Mouse (Mus musculus) neural tube, embryonic 10.5 days (tissue): Measurements from ENCODE around the gene Gatad2a.
"Not testable (repeated sequence)": the region's sequence is repeated elsewhere in the genome, so short reads cannot be mapped to it uniquely, and the experiment has no call there.

ENCODE experiments used
- DNase-seq: peaks from one replicate; pipeline ENCODE4 v3.0.0-alpha.2; 2017; ENCODE audit warnings: low spot score; ENCODE audit errors: extremely low spot score

The Gatad2a gene

GRCm38 (mm10) chr8:69995776-69996588, at the start of gene Gatad2a:
Gatad2a (minus strand) TSS chr8:69996384.
- peak; percentile 99 for DNase-seq

GRCm38 (mm10) chr8:70043996-70044395, 47.8 kb upstream of the Gatad2a start:
- no peak for DNase-seq

GRCm38 (mm10) chr8:70042583-70043455, 46.6 kb upstream of the Gatad2a start, which contains the start of the genes Mau2 and Sugp1:
Mau2 (minus strand) TSS chr8:70042734.
Sugp1 (plus strand) TSS chr8:70042813.
- DNase-seq = peak; percentile 96

- DNase-seq = no peak
Observed at GRCm38 (mm10) chr8:70041885-70042546, 45.8 kb upstream of the Gatad2a start.

GRCm38 (mm10) chr8:70037994-70038393, 41.8 kb upstream of the Gatad2a start:
- no peak for DNase-seq

- no peak for DNase-seq
Observed at GRCm38 (mm10) chr8:70030255-70030654, 34.1 kb upstream of the Gatad2a start.

- no peak for DNase-seq
Observed at GRCm38 (mm10) chr8:70026151-70026550, 30.0 kb upstream of the Gatad2a start.

- no peak for DNase-seq
Observed at GRCm38 (mm10) chr8:70023596-70023995, 27.4 kb upstream of the Gatad2a start.

- no peak for DNase-seq
Observed at GRCm38 (mm10) chr8:70015017-70015416, 18.8 kb upstream of the Gatad2a start.

GRCm38 (mm10) chr8:70012763-70013162, 16.6 kb upstream of the Gatad2a start:
- no peak for DNase-seq

- DNase-seq = no peak
Observed at GRCm38 (mm10) chr8:70012350-70012749, 16.2 kb upstream of the Gatad2a start.

- DNase-seq = not testable (repeated sequence)
Observed at GRCm38 (mm10) chr8:70010796-70011195, 14.6 kb upstream of the Gatad2a start.

- no peak for DNase-seq
Observed at GRCm38 (mm10) chr8:70005178-70005577, 9.0 kb upstream of the Gatad2a start.

- DNase-seq = no peak
Observed at GRCm38 (mm10) chr8:70004345-70004744, 8.2 kb upstream of the Gatad2a start.

- DNase-seq = no peak
Observed at GRCm38 (mm10) chr8:70003204-70003657, 7.0 kb upstream of the Gatad2a start.

GRCm38 (mm10) chr8:70001892-70002191, 5.7 kb upstream of the Gatad2a start:
- DNase-seq = not testable (repeated sequence)

GRCm38 (mm10) chr8:70001176-70001891, 5.2 kb upstream of the Gatad2a start:
- DNase-seq = peak; percentile 33

GRCm38 (mm10) chr8:70000226-70000625, 4.0 kb upstream of the Gatad2a start:
- DNase-seq = no peak

GRCm38 (mm10) chr8:69999236-69999635, 3.1 kb upstream of the Gatad2a start:
- DNase-seq = no peak

- DNase-seq = no peak
Observed at GRCm38 (mm10) chr8:69998706-69999105, 2.5 kb upstream of the Gatad2a start.
